Mouse (Mus musculus): ENCODE results near the gene Ces2b. TPM values are rescaled to one million over a fixed set of nuclear protein-coding genes. Genes with fewer than 3 reads are reported as not detected.
"Not testable (repeated sequence)": the region's sequence is repeated elsewhere in the genome, so short reads cannot be mapped to it uniquely, and the experiment has no call there.

Gene Ces2b
- total RNA-seq (2015; ENCODE audit: low replicate concordance) (not detected in 2 replicates), total RNA-seq (2017; ENCODE audit: low replicate concordance) (not detected in 2 replicates)

DNA sequence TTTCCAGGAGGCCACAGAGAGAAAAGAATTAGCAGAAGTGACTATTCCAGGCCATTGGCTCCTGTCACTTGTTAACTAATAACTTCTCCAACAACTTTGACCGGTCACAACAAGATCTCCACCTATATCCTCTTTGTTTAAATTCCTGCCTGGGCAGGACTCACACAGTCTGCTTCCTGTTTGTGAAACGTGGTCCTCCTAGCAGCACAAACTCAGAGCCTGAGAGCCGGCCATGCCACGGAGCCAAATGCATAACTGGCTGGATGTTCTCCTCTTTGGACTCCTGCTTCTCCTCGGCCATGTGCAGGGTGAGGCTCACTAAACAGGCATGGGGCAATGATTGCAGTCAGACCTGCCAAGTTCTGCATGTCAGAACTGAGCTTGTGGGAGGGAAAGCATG lies at the start of gene Ces2b:
TSS of gene Ces2b (plus strand) at position 133 of the 400 bp plus-strand sequence.
- no peak for ATAC-seq (replicated peaks; ENCODE audit: low FRiP score, poor library complexity, severe bottlenecking)

DNA sequence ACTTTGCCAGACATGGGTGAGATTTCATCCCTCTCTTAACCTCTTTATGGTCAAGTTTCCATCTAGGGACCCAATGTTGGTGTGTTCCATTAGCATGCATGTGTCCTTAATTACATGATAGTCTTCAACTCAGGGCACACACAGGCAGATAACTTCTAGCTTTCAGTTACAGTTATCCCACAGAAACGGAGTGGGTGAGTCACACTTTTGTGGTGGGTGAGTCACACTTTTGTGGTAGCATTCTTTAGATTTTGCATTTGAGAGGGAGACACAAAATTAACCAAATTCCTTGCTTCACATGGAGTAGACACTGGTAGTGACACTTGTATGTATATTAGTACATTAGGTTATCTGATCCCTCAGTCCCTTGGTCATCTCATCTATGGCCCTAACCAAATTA lies 44.3 kb upstream of the Ces2b start:
- no peak for ATAC-seq (replicated peaks; ENCODE audit: low FRiP score, poor library complexity, severe bottlenecking)

- ATAC-seq (replicated peaks; ENCODE audit: low FRiP score, poor library complexity, severe bottlenecking) = no peak
Observed at GRCm38 (mm10) chr8:104788929-104789328, 42.4 kb upstream of the Ces2b start.

GRCm38 (mm10) chr8:104789886-104790680 lies 41.3 kb upstream of the Ces2b start:
- ATAC-seq (replicated peaks; ENCODE audit: low FRiP score, poor library complexity, severe bottlenecking) = no peak

GRCm38 (mm10) chr8:104799385-104799784 lies 32.0 kb upstream of the Ces2b start:
- ATAC-seq (replicated peaks; ENCODE audit: low FRiP score, poor library complexity, severe bottlenecking) = no peak

DNA sequence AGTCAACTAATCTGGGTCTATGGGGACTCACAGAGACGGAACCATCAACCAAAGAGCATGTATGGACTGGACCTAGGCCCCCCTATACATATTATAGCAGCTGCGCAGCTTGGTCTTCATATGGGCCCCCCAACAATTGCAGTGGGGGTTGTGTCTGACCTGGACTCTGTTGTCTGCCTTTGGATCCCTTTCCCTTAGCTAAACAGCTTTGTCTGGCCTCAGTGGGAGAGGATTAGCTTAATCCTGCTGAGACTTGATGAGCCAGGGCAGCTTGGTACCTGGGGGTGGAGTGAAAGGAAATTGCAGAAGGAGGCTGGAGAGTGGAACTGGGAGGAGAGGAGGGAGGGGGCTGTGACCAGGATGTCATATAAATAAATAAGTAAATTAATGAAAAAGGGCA lies 25.2 kb upstream of the Ces2b start:
- no peak for ATAC-seq (replicated peaks; ENCODE audit: low FRiP score, poor library complexity, severe bottlenecking)

GRCm38 (mm10) chr8:104808542-104809413 lies 22.6 kb upstream of the Ces2b start:
- ATAC-seq (replicated peaks; ENCODE audit: low FRiP score, poor library complexity, severe bottlenecking) = no peak

DNA sequence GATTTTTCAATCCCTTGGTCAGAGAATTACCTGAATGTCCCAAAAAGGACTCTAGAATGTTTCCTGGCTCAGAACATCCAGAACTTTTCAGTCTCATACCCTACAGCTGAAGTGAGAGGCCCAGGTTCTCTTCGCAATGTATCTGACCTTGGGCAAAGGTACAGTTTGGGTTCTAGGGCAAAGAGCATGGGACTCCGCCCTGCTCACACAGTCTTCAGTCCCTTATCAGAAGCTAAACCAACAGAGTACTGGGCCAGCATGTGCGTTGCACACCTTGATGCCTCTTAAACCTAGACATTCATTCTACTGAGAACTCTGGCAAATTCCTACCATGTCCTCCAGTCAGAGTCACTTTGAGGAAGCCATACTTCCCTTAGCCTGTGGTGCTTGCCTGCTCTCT lies 21.9 kb upstream of the Ces2b start:
- ATAC-seq (replicated peaks; ENCODE audit: low FRiP score, poor library complexity, severe bottlenecking) = no peak

DNA sequence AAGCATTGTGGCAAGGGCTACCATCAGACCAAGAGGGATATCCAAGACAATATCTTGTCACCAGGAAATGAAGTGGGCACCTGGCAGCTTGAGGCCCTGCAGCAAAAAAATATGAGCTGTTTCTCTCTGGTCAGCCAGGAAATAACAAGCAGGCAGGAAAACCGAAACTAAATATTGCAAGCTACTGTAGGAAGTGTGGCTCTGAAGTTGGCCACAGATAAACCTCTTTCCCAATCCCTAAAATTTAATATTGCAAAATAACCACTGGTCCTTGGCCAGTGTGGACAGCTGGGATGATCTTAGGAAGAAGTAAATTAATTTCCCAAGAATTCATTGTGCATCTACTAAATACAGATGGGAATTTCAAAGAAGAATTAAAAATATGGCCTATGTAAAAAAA lies 4.5 kb upstream of the Ces2b start:
- no peak for ATAC-seq (replicated peaks; ENCODE audit: low FRiP score, poor library complexity, severe bottlenecking)

DNA sequence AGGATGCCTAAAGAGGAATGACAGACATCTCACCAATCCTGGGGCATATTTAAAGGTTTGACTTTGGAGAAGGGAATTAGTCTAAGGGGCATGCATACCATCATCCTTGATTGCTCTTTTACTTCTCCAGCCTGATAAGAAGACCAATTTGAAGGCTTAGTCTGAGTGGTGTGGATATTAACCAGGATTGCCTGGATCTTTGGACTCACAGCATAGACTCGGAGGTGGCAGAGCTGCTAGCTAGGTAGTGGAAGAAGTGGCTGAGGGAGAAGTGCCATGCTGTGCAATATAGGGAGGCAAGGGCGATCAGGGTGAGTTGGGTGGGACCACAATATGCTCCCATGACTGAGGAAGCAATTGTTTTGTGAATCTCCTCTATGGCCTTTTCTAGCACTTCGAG lies 3.2 kb upstream of the Ces2b start:
- no peak for ATAC-seq (replicated peaks; ENCODE audit: low FRiP score, poor library complexity, severe bottlenecking)

GRCm38 (mm10) chr8:104841360-104842078 lies 10.1 kb downstream of the Ces2b start:
- ATAC-seq (replicated peaks; ENCODE audit: low FRiP score, poor library complexity, severe bottlenecking) = no peak

DNA sequence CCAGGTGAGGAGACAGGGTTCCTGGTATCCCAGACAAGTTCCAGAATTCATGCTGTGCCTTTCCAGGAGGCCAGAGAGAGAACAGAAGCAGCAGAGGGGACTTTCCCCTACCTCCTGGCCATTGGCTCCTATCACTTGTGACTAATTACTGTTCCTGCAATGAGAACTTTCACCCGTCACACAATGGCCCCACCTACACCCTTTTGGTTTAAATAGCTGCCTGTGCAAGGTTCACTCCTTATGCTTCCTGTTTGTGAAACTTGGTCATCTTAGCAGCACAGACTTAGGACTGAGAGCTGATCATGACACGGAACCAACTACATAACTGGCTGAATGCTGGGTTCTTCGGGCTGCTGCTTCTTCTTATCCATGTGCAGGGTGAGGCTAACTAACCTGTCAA lies 15.5 kb downstream of the Ces2b start, which contains the start of gene Ces2c:
TSS of gene Ces2c (plus strand) at position 238 of the 400 bp plus-strand sequence.
- ATAC-seq (replicated peaks; ENCODE audit: low FRiP score, poor library complexity, severe bottlenecking) = no peak

- no peak for ATAC-seq (replicated peaks; ENCODE audit: low FRiP score, poor library complexity, severe bottlenecking)
Observed at GRCm38 (mm10) chr8:104847741-104848462, 16.5 kb downstream of the Ces2b start.

- not testable (repeated sequence) for ATAC-seq (replicated peaks; ENCODE audit: low FRiP score, poor library complexity, severe bottlenecking)
Observed at GRCm38 (mm10) chr8:104866844-104867531, 35.6 kb downstream of the Ces2b start.

DNA sequence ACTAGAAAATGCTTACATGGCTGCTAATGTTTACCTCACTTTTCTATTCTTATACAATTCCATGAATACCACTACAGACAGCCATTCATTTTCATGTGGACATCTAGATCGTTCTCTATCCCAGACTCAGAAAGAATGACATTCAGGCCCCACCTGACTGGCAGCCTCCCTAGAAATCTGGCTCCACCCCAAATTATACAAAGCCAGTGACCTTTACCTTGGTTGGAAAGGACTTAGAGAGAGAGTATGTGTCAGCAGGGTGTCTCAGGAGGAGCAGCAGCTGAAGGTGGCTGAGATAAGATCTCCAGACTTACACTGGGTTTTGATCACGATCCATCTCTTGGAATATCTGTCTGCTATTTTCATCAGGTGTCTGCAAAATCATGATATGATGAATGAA lies 37.5 kb downstream of the Ces2b start:
- not testable (repeated sequence) for ATAC-seq (replicated peaks; ENCODE audit: low FRiP score, poor library complexity, severe bottlenecking)

GRCm38 (mm10) chr8:104886223-104886926 lies 55.0 kb downstream of the Ces2b start:
- ATAC-seq (replicated peaks; ENCODE audit: low FRiP score, poor library complexity, severe bottlenecking) = not testable (repeated sequence)

All from erythroblast, adult 5-6 weeks (primary cell).